Mouse (Mus musculus) intestine, embryonic 16.5 days (tissue): ENCODE data around the gene Mrvi1. TPM values are rescaled to one million over a fixed set of nuclear protein-coding genes. Genes with fewer than 3 reads are reported as not detected.
"Not testable (repeated sequence)": the region's sequence is repeated elsewhere in the genome, so short reads cannot be mapped to it uniquely, and the experiment has no call there.

Source experiments
- ATAC-seq: fragments of 200-750 bp; cut with Nextera tagmentation; 2 replicates; pipeline ENCODE4 v1.8.0; 2017; ENCODE audit warnings: moderate TSS enrichment, moderate library complexity
- H3K27ac ChIP-seq: fragments of 300-500 bp; sonication (generic); 2 replicates; pipeline ENCODE4 v1.5.1; 2014; ENCODE audit warnings: mild to moderate bottlenecking, low read length
- H3K27me3 ChIP-seq: fragments of 300-500 bp; sonication (generic); replicated peaks from 2 replicates; pipeline ENCODE4 v1.6.1; 2014; ENCODE audit warnings: low read length, control low read depth, mixed read lengths; ENCODE audit not compliant: control insufficient read depth, insufficient read depth
- H3K36me3 ChIP-seq: fragments of 300-500 bp; sonication (generic); 2 replicates; pipeline ENCODE4 v1.6.1; 2014; ENCODE audit warnings: low read length, control low read depth; ENCODE audit not compliant: control insufficient read depth, insufficient read depth
- H3K4me1 ChIP-seq: fragments of 300-500 bp; sonication (generic); 2 replicates; pipeline ENCODE4 v1.6.1; 2014; ENCODE audit warnings: low read length, control low read depth, mixed read lengths; ENCODE audit not compliant: control insufficient read depth, insufficient read depth
- H3K4me2 ChIP-seq: fragments of 300-500 bp; sonication (generic); 2 replicates; pipeline ENCODE4 v1.6.1; 2014; ENCODE audit warnings: low read depth, low read length, control low read depth
- H3K4me3 ChIP-seq: fragments of 300-500 bp; sonication (generic); 2 replicates; pipeline ENCODE4 v1.5.1; 2014; ENCODE audit warnings: mild to moderate bottlenecking, low read length
- H3K9ac ChIP-seq: fragments of 300-500 bp; sonication (generic); 2 replicates; pipeline ENCODE4 v1.6.1; 2014; ENCODE audit warnings: low read depth, low read length
- H3K9me3 ChIP-seq: fragments of 300-500 bp; sonication (generic); 2 replicates; pipeline ENCODE4 v1.6.1; 2016; ENCODE audit warnings: low read length, control low read depth; ENCODE audit not compliant: control insufficient read depth
- WGBS: fragments of 180-500 bp; shearing (Covaris S2); extraction: QIAGEN DNeasy Blood & Tissue Kit; methylation state at CpG from one replicate; pipeline ENCODE4 v1.1.7; 2014; 5-methylcytosine and 5-hydroxymethylcytosine counted together
- polyA plus RNA-seq: library from polyadenylated mRNA; unstranded; fragments of >200 nt; fragmentation: Nextera tagmentation; extraction: Ambion mirVana; gene quantifications from 2 replicates; pipeline ENCODE4 v1.2.1, GENCODE M21; 2015

The Mrvi1 gene
- polyA plus RNA-seq, 1 experiment from 2014 or later = 12.0 TPM

- Histone ChIP-seq H3K27ac (no peak overlapping the region), H3K4me3 (no peak overlapping the region), H3K9ac (no peak overlapping the region), H3K27me3 (no peaks in the 10 kb centered on the region), H3K4me1 (no peaks in the 10 kb centered on the region), H3K9me3 (no peaks in the 10 kb centered on the region), H3K36me3 (no peaks in the 10 kb centered on the region), H3K4me2 (no peak overlapping the region)
- no peak for ATAC-seq
- 85% methylated on average over 2 of the region's 2 CpGs for WGBS
Measured at GRCm38 (mm10) chr7:110906566-110906965, 75.7 kb downstream of the Mrvi1 start.

- Histone ChIP-seq H3K27me3 (no peaks in the 10 kb centered on the region), H3K27ac (no peak overlapping the region), H3K4me2 (no peak overlapping the region), H3K9me3 (no peaks in the 10 kb centered on the region), H3K36me3 (0 out of 2 replicates have a peak, but pooled peaks cover 4% of the 10 kb centered on the region), H3K4me3 (no peak overlapping the region), H3K9ac (no peak overlapping the region), H3K4me1 (no peaks in the 10 kb centered on the region)
- whole genome bisulfite sequencing = 66% methylated on average over 7 of the region's 7 CpGs
- ATAC-seq = peak; percentile 46
Measured at GRCm38 (mm10) chr7:110903226-110903625, 79.0 kb downstream of the Mrvi1 start.

- Histone ChIP-seq H3K4me3 (no peak overlapping the region), H3K4me1 (peaks cover 22% of the 10 kb centered on the region), H3K9ac (no peak overlapping the region), H3K9me3 (no peaks in the 10 kb centered on the region), H3K27me3 (no peaks in the 10 kb centered on the region), H3K36me3 (0 out of 2 replicates have a peak, but pooled peaks cover 4% of the 10 kb centered on the region), H3K27ac (no peak overlapping the region), H3K4me2 (no peak overlapping the region)
- 92% methylated on average over 8 of the region's 8 CpGs for WGBS
- ATAC-seq = no peak
Measured at GRCm38 (mm10) chr7:110897202-110897601, 85.1 kb downstream of the Mrvi1 start.

GRCm38 (mm10) chr7:110896453-110896852, 85.8 kb downstream of the Mrvi1 start:
- Histone ChIP-seq H3K9me3 (no peaks in the 10 kb centered on the region), H3K27me3 (no peaks in the 10 kb centered on the region), H3K36me3 (0 out of 2 replicates have a peak, but pooled peaks cover 4% of the 10 kb centered on the region), H3K4me1 (peaks cover 22% of the 10 kb centered on the region), H3K4me2 (no peak overlapping the region), H3K9ac (no peak overlapping the region), H3K4me3 (no peak overlapping the region), H3K27ac (no peak overlapping the region)
- WGBS = 94% methylated on average over 7 of the region's 7 CpGs
- no peak for ATAC-seq

GRCm38 (mm10) chr7:110895772-110896171, 86.5 kb downstream of the Mrvi1 start:
- not testable (repeated sequence) for H3K4me3 ChIP-seq, H3K36me3 ChIP-seq, H3K9me3 ChIP-seq, H3K27me3 ChIP-seq, ATAC-seq, H3K4me2 ChIP-seq, H3K9ac ChIP-seq, H3K27ac ChIP-seq
- H3K4me1 ChIP-seq = peaks cover 27% of the 10 kb centered on the region
- 86% methylated on average over 10 of the region's 10 CpGs for WGBS

- Histone ChIP-seq H3K4me2 (0 out of 2 replicates have a peak overlapping the region, but pooled peaks have one; percentile 40), H3K36me3 (no peaks in the 10 kb centered on the region), H3K4me3 (no peak overlapping the region), H3K9ac (0 out of 2 replicates have a peak overlapping the region, but pooled peaks have one; percentile 24), H3K4me1 (peaks cover 27% of the 10 kb centered on the region), H3K9me3 (no peaks in the 10 kb centered on the region), H3K27me3 (no peaks in the 10 kb centered on the region), H3K27ac (peak overlapping the region; percentile 97)
- no peak for ATAC-seq
- 69% methylated on average over 9 of the region's 9 CpGs for WGBS
Measured at GRCm38 (mm10) chr7:110894673-110895072, 87.6 kb downstream of the Mrvi1 start.

- Histone ChIP-seq H3K4me2 (peak overlapping the region; percentile 40), H3K4me1 (peaks cover 27% of the 10 kb centered on the region), H3K27ac (peak overlapping the region; percentile 97), H3K36me3 (no peaks in the 10 kb centered on the region), H3K4me3 (peak overlapping the region; percentile 22; the same call in 1 of the 2 replicates), H3K27me3 (no peaks in the 10 kb centered on the region), H3K9me3 (no peaks in the 10 kb centered on the region), H3K9ac (peak overlapping the region; percentile 49)
- peak; percentile 93 for ATAC-seq
- whole genome bisulfite sequencing = 22% methylated on average over 10 of the region's 10 CpGs
Measured at GRCm38 (mm10) chr7:110893943-110894610, 88.2 kb downstream of the Mrvi1 start.

GRCm38 (mm10) chr7:110891501-110891986, 90.7 kb downstream of the Mrvi1 start:
- no peak overlapping the region for H3K4me3 ChIP-seq
- no peaks in the 10 kb centered on the region for H3K9me3 ChIP-seq
- peak; percentile 83 for ATAC-seq
- H3K27ac ChIP-seq = peak overlapping the region; percentile 96
- H3K36me3 ChIP-seq = no peaks in the 10 kb centered on the region
- 51% methylated on average over 9 of the region's 9 CpGs for WGBS
- peaks cover 27% of the 10 kb centered on the region for H3K4me1 ChIP-seq
- peak overlapping the region; percentile 33; the same call in 1 of the 2 replicates for H3K4me2 ChIP-seq
- H3K27me3 ChIP-seq = no peaks in the 10 kb centered on the region
- H3K9ac ChIP-seq = peak overlapping the region; percentile 53; the same call in 1 of the 2 replicates

GRCm38 (mm10) chr7:110881746-110882333, 100.4 kb downstream of the Mrvi1 start:
- no peaks in the 10 kb centered on the region for H3K9me3 ChIP-seq
- 54% methylated on average over 2 of the region's 2 CpGs for WGBS
- H3K36me3 ChIP-seq = no peaks in the 10 kb centered on the region
- H3K4me3 ChIP-seq = no peak overlapping the region
- no peaks in the 10 kb centered on the region; the same call in 1 of the 2 replicates for H3K4me1 ChIP-seq
- ATAC-seq = peak; percentile 87
- no peak overlapping the region for H3K4me2 ChIP-seq
- peak overlapping the region; percentile 35 for H3K27ac ChIP-seq
- no peaks in the 10 kb centered on the region for H3K27me3 ChIP-seq
- no peak overlapping the region for H3K9ac ChIP-seq
